Mouse (Mus musculus): ENCODE data around the gene Scn3b. TPM values are rescaled to one million over a fixed set of nuclear protein-coding genes. Genes with fewer than 3 reads are reported as not detected.
A peak's percentile ranks its signal among the peaks of the same experiment; 100 is the strongest.

Scn3b gene
- total RNA-seq, 2 experiments from 2014 or later: 230 to 234 TPM

GRCm38 (mm10) chr9:40268040-40268747 lies 823 bp upstream of the Scn3b start:
- DNase-seq (ENCODE audit: low spot score in 2 of 2): no peak

DNA sequence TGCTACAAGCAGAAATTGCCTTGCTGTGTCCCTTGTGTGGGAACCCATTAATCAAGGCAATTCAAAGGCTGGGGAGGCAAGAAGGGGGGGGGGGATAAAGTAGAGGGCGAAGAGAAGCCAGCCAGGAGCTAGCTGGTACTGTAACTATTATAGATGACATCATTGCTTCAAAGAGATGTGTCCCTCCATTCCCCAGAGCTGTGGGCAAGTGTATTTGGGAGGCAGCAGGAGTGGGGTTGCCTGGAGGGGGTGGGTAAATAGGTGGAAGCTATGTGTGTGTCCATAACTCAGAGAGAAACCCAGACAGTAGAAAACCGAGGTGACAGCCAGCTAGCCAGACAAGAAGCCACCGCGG lies 292 bp upstream of the Scn3b start:
- DNase-seq (ENCODE audit: low spot score in 2 of 2): no peak

DNA sequence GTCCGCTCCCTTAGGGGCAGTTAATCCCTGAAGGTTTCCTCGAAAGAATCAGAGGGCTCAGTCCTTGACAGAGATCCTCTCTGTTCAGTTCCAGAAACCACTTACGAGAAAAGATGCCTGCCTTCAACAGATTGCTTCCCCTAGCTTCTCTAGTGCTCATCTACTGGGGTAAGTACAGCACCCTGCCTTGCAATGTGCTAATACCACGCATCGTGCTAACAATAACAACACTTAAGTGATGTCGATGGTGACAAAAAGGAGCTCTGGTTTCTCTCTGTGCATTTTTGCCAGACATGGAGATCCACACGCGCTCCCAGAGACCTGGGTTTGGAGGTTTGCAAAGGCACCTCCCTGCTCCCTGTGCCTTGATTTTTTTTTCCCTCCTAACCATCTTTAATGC lies 863 bp downstream of the Scn3b start:
- DNase-seq (ENCODE audit: low spot score in 2 of 2): no peak

DNA sequence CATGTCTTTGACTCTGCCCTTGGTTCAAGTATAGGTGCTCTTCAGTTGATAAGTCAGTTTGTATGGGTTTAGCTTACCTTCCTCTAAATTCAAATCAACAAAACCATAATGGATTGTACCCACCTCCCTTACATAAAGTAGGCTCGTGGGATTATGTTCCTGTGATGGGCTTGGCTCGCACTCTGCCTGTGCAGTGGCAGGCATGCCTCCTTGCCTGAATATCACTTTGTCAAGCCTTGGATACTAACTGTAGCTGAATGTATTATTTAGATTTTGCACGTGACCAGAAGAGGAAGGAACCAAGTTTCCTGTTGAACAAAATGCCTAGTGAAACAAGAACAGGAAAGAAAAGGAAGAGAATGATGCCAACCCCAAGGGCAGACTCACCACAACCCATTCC lies 2.1 kb downstream of the Scn3b start:
- peak in 1 of 2 experiments; percentile 57 for DNase-seq (ENCODE audit: low spot score in 2 of 2)

- DNase-seq (ENCODE audit: low spot score in 2 of 2): no peak
Measured at GRCm38 (mm10) chr9:40272822-40273221, 3.8 kb downstream of the Scn3b start.

DNA sequence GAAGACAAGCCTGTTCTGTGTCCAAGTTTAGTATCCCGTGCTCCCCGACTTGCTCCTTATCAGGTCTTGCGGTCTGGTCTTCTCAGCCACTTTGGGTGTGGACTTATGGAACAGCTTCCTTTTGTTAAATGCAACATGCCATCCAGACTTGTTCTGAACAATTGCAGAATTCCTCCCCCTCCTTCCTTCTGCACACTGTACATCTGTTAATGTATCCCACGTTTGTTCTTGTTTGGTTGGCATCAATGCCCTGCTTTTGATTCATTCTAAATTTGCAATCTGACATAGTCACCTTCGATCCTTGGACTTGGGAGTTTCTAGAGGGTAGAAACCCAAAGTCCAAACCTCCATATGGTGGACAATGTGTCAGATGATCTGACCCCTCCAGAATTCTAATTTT lies 6.9 kb downstream of the Scn3b start:
- DNase-seq (ENCODE audit: low spot score in 2 of 2): peak in 1 of 2 experiments; percentile 69

GRCm38 (mm10) chr9:40277671-40278070 lies 8.7 kb downstream of the Scn3b start:
- DNase-seq (ENCODE audit: low spot score in 2 of 2): no peak

GRCm38 (mm10) chr9:40279438-40279837 lies 10.4 kb downstream of the Scn3b start:
- no peak for DNase-seq (ENCODE audit: low spot score in 2 of 2)

DNA sequence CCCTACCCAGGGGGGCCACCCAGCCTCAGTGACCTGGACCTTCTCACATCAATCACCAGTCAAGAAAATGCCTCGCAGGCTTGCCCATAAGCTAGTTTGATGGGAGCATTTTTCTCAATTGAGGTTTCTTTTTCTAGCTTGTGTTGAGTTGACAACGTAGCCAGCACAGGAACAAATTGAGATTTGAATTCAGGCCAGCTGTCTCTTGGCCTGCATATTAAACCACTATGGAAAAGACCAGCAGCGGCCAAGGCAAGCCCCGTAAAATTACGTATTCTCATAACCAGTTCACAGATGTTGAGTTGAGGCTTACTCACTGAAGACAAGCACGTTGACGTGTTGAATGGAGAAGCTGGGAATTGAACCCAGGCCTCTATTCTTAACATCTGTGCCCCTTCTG lies 14.0 kb downstream of the Scn3b start:
- DNase-seq (ENCODE audit: low spot score in 2 of 2): peak in 1 of 2 experiments; percentile 61

- DNase-seq (ENCODE audit: low spot score in 2 of 2): no peak
Measured at GRCm38 (mm10) chr9:40292475-40292874, 23.5 kb downstream of the Scn3b start.

DNA sequence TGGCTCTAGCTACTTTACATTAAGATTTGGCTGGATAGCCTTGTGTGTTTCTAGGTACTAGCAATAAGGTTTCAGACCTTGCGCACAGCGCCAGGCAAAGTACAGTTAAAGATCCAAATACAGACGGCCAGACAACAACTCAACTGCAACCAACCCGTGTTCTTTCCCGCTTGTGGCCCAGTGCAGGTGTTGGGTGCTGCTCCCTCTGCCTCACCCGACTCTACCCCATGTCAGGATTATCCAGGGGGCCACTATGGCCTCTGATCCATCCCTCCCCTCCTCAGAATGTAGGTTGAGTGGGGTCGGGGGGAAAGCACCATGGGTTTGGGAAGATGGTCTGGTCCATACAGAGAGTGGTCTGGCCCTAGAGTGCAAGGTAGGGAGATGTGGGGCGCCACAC lies 24.3 kb downstream of the Scn3b start:
- DNase-seq (ENCODE audit: low spot score in 2 of 2): no peak

DNA sequence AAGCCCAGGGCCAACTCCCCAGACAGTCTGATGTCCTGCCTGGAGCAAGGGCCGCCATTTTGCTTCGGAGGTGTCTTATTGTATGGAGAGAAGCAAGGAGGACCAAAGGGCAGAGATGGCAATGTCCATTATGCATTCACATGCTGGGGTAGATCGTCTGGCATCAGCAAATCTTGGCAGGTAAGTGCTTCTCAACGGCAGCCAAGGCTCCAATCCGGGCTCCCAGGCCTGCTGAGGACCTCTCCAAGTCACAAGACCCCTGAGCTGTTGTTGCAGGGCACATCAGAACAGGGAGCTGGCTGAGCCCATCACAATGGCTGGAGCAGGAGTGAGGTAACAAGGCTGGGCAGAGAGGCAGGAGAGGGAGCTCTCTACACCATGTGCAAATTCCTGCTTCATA lies 24.7 kb downstream of the Scn3b start:
- DNase-seq (ENCODE audit: low spot score in 2 of 2): no peak

GRCm38 (mm10) chr9:40294210-40294609 lies 25.2 kb downstream of the Scn3b start:
- DNase-seq (ENCODE audit: low spot score in 2 of 2): no peak

DNA sequence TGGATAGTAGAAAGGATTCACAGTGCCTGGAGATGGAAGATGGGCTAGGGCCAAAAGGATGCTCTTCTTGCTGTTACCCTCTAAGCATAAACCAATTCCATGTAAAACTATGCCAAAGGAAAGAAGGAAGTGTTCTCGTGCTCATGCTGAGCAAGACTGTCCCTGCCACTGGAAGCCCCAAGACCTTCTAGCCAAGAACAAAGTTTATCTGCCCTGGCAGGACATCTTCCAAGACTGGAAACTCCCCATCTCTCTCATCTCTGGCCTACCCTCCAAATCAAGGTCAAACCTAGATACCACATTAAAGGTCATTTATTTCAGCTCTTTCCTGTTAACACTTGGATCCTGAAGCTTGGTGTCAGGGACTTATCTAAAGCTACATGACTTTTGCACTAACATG lies 25.8 kb downstream of the Scn3b start:
- DNase-seq (ENCODE audit: low spot score in 2 of 2): no peak

DNA sequence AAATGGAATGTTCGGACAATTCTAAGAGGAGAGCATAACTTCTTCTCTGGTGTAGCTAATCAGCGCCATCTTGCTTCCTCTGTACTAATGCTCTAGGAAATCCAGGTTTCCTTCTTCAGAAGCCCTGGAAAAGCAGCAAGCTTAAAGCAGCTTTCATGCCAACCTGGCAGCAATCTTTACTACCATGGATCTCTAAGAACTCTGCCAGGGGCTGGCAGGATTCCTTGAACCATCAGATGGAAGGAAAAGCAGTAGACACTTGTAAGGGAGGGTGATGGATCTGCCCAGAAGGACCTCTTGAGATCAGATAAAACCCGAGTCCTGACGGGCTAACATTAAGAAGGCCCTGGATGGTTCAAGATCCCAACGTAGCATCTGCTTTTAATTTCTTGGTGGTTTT lies 27.2 kb downstream of the Scn3b start:
- no peak for DNase-seq (ENCODE audit: low spot score in 2 of 2)

GRCm38 (mm10) chr9:40297969-40298368 lies 29.0 kb downstream of the Scn3b start:
- no peak for DNase-seq (ENCODE audit: low spot score in 2 of 2)

DNA sequence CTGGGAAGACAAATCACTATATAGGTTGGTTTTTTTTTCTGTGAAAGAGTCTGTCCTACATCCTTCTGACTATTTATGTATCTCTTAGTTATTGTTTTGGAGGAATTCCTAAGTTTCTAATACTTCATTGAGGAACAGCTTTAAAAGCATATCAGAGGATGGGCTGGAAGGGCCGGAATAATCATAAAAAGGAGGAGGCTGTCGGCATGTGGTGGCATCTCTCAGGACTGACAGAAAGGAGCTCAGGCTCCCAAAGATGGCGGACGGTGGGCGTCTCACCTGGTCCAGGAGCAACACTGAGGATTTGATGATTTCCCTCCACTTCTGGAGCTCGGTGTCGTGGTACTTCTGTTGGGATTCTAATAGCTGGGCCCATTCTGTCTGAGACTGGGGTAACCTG lies 30.3 kb downstream of the Scn3b start:
- DNase-seq (ENCODE audit: low spot score in 2 of 2): no peak

DNA sequence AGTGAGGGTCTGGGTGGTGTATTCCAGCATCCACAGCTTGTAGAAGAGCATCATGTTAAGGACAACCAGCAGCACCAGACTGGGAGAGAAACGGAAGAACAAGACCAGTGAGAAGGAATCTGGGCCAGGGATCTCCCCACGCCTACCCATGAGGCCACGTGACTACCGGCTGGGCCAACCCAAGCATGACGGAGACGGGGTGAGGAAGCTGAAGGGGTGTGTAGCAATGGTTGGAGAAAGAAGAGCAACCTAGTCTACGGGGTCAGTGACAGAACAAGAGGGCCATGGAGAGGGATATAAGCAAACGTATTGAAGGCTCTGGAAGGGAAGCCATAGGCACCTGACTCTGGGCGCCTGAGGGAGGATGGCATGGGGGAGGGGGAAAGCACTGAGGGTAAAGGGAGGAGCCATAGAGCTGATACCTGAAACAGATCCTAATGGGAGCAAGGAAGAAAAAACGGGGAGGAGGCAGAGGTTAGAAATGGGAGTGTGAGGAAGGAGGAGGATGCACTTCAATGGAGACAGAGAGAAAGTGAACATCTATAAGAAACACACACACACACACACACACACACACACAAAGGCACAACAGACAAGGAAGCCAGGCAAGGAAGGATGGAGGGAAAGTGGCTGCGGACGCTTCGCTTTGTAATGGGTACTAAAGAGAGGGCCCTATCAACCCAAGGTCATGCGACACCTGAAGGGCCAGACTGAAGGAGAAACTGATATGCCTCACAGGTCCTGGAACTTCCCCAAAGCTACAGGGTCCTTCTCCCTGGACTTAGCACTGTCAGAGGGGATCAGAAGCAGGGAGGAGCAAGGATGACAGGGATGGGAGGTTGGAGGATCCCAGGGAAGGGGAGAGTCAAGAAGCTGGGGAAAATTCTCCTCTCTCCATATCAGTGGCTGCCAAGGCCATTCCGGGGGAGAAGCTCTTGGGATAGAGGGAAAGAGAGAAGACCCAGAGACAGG lies 31.3 kb downstream of the Scn3b start:
- no peak for DNase-seq (ENCODE audit: low spot score in 2 of 2)

- no peak for DNase-seq (ENCODE audit: low spot score in 2 of 2)
Measured at GRCm38 (mm10) chr9:40301475-40301874, 32.5 kb downstream of the Scn3b start.

DNA sequence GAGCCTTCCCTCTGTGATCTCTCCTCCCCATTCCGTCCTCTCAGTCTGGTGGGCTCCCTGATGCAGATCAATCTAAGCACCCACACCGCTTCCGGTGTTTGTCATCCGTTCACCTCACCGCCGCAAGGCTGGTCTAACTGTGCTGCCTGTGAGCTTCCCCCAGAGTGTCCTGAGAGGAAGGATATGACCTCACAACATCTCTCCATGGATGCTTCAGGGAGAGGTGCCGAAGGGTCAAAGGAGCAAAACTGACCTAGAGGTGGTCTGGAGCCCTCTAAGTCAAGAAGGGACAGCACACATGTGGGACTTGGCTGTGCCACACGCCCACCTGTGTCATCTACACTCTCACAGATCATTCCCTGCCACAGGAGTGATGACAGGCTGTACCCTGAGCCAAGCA lies 33.4 kb downstream of the Scn3b start:
- DNase-seq (ENCODE audit: low spot score in 2 of 2): no peak

GRCm38 (mm10) chr9:40304243-40304642 lies 35.2 kb downstream of the Scn3b start:
- DNase-seq (ENCODE audit: low spot score in 2 of 2): no peak

DNA sequence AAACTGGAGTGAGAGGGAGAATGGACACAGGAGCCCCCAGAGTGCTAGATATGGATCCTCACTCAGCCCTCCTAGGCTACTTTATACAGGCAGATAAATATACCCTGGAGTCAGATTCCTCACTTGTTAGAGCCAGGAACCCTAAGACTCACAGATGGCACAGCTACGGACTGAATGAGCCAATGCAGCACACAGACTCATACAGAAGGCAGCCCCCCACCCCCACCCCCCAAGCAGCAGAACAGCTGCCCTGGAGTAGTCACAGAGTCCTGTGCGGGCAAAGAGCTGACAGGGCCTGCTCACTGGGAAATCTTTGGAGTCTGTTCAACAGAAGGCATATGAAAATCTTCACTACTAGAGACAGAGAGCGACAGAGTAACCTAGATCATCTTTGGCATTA lies 38.3 kb downstream of the Scn3b start:
- no peak for DNase-seq (ENCODE audit: low spot score in 2 of 2)

Data from layer of hippocampus, postnatal 14 days (tissue).